Mouse (Mus musculus) heart, embryonic 12.5 days (tissue): Measurements from ENCODE around the gene Eva1c. TPM values are rescaled to one million over a fixed set of nuclear protein-coding genes. Genes with fewer than 3 reads are reported as not detected.
A peak's percentile ranks its signal among the peaks of the same experiment; 100 is the strongest.

Experiments
- ATAC-seq: fragments of 200-750 bp; cut with Nextera tagmentation; 2 replicates; pipeline ENCODE4 v1.8.0; 2017; ENCODE audit warnings: moderate TSS enrichment, moderate library complexity; ENCODE audit not compliant: insufficient number of reproducible peaks, low FRiP score
- H3K27ac ChIP-seq: fragments of 300-500 bp; sonication (generic); 2 replicates; pipeline ENCODE4 v1.5.1; 2016; ENCODE audit warnings: mild to moderate bottlenecking, moderate library complexity; ENCODE audit not compliant: poor library complexity, severe bottlenecking
- H3K27me3 ChIP-seq: fragments of 300-500 bp; sonication (generic); replicated peaks from 2 replicates; pipeline ENCODE4 v1.6.1; 2016; ENCODE audit warnings: mild to moderate bottlenecking, moderate library complexity
- H3K36me3 ChIP-seq: fragments of 300-500 bp; sonication (generic); 2 replicates; pipeline ENCODE4 v1.6.1; 2016; ENCODE audit warnings: mild to moderate bottlenecking, moderate library complexity
- H3K4me1 ChIP-seq: fragments of 300-500 bp; sonication (generic); replicated peaks from 2 replicates; pipeline ENCODE4 v1.6.1; 2016; ENCODE audit warnings: mild to moderate bottlenecking
- H3K4me2 ChIP-seq: fragments of 300-500 bp; sonication (generic); 2 replicates; pipeline ENCODE4 v1.6.1; 2016; ENCODE audit warnings: mild to moderate bottlenecking, moderate library complexity
- H3K4me3 ChIP-seq: fragments of 300-500 bp; sonication (generic); 2 replicates; pipeline ENCODE4 v1.5.1; 2016; ENCODE audit warnings: mild to moderate bottlenecking
- H3K9ac ChIP-seq: fragments of 300-500 bp; sonication (generic); 2 replicates; pipeline ENCODE4 v1.6.1; 2016; ENCODE audit warnings: mild to moderate bottlenecking, moderate library complexity
- H3K9me3 ChIP-seq: fragments of 300-500 bp; sonication (generic); replicated peaks from 2 replicates; pipeline ENCODE4 v1.6.1; 2016; ENCODE audit warnings: mild to moderate bottlenecking, moderate library complexity
- WGBS: fragments of 180-500 bp; shearing (Covaris S2); methylation state at CpG from one replicate; pipeline ENCODE4 v1.1.7; 2016; 5-methylcytosine and 5-hydroxymethylcytosine counted together
- polyA plus RNA-seq: library from polyadenylated mRNA; unstranded; fragments of >200 nt; fragmentation: Nextera tagmentation; extraction: Ambion mirVana; gene quantifications from 2 replicates; pipeline ENCODE4 v1.2.1, GENCODE M21; 2016

Eva1c gene
- 2.1 and 3.4 TPM in 2 replicates for polyA plus RNA-seq

GRCm38 (mm10) chr16:90826457-90826856 is at the start of gene Eva1c:
Eva1c (plus strand) TSS chr16:90826719.
- Histone ChIP-seq H3K27ac (no peak within 1 kb of the TSS), H3K4me3 (no peak within 1 kb of the TSS), H3K36me3 (no peaks in the 10 kb centered on the region), H3K9me3 (no peaks in the 10 kb centered on the region), H3K9ac (no peak within 1 kb of the TSS), H3K4me1 (peaks cover 10% of the 10 kb centered on the region), H3K27me3 (peaks cover 6% of the 10 kb centered on the region), H3K4me2 (no peak within 1 kb of the TSS)
- ATAC-seq: no peak
- 67% methylated on average over 7 of the region's 7 CpGs for WGBS

DNA sequence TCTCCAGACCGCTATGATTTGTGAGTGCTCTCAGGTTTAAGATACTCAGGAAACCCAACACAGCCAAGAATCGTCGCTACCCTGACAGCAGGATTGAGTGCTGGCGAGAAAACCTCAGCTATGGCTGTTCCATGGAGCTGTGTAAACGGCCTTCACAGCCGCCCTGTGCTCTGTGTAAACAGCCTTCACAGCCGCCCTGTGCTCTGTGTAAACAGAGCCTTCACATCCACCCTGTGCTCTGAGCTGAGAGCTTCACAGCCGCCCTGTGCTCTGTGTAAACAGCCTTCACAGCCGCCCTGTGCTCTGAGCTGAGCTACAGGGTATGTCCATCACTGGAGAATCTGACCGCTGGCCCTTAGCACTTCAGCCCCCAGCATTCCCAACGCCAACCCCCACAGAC is 46.7 kb upstream of the Eva1c start:
- H3K27ac ChIP-seq: no peak overlapping the region
- WGBS: 66% methylated on average over 11 of the region's 11 CpGs
- no peak for ATAC-seq
- H3K9ac ChIP-seq: no peak overlapping the region
- H3K9me3 ChIP-seq: no peaks in the 10 kb centered on the region
- H3K27me3 ChIP-seq: no peaks in the 10 kb centered on the region; the same call in 1 of the 2 replicates
- no peak overlapping the region for H3K4me3 ChIP-seq
- H3K4me1 ChIP-seq: peaks cover 16% of the 10 kb centered on the region
- H3K4me2 ChIP-seq: no peak overlapping the region
- peaks cover 86% of the 10 kb centered on the region for H3K36me3 ChIP-seq

DNA sequence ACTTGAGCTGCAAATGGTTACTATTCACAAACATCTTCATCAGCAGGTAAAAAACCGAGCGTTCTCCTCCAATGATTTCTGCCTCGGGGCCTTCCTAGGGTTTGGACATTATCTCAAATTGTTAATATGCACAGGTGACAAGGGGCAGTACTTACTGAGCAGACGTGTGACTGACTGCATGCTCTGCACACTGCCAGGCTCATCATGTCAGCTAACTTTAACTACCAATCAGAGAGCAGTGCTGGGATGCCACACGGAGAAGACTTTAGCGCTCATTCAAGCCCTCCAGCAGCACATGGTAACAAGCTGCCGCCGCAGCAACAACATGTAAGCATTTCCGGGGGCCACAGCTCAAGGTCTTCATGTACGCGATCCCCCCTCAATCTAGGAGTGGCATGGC is 43.2 kb upstream of the Eva1c start:
- H3K27ac ChIP-seq: peak overlapping the region; percentile 73
- H3K9ac ChIP-seq: no peak overlapping the region
- H3K4me3 ChIP-seq: no peak overlapping the region
- peaks cover 28% of the 10 kb centered on the region for H3K4me1 ChIP-seq
- peaks cover 82% of the 10 kb centered on the region for H3K36me3 ChIP-seq
- ATAC-seq: peak; percentile 49; the same call in 1 of the 2 replicates
- no peaks in the 10 kb centered on the region for H3K9me3 ChIP-seq
- H3K4me2 ChIP-seq: peak overlapping the region; percentile 28
- no peaks in the 10 kb centered on the region; the same call in 1 of the 2 replicates for H3K27me3 ChIP-seq
- WGBS: 65% methylated on average over 11 of the region's 11 CpGs

- peak overlapping the region; percentile 25; the same call in 1 of the 2 replicates for H3K27ac ChIP-seq
- H3K4me2 ChIP-seq: no peak overlapping the region
- H3K27me3 ChIP-seq: no peaks in the 10 kb centered on the region
- H3K4me1 ChIP-seq: peaks cover 28% of the 10 kb centered on the region
- H3K4me3 ChIP-seq: no peak overlapping the region
- peaks cover 82% of the 10 kb centered on the region for H3K36me3 ChIP-seq
- H3K9me3 ChIP-seq: no peaks in the 10 kb centered on the region
- ATAC-seq: 0 out of 2 replicates have a peak, but pooled peaks have one; percentile 15
- H3K9ac ChIP-seq: no peak overlapping the region
- 50% methylated on average over 4 of the region's 4 CpGs for WGBS
Observed at GRCm38 (mm10) chr16:90785257-90785656, 41.3 kb upstream of the Eva1c start.

GRCm38 (mm10) chr16:90788580-90788979 is 37.9 kb upstream of the Eva1c start:
- no peak overlapping the region for H3K4me3 ChIP-seq
- peaks cover 26% of the 10 kb centered on the region for H3K4me1 ChIP-seq
- no peaks in the 10 kb centered on the region for H3K27me3 ChIP-seq
- H3K4me2 ChIP-seq: no peak overlapping the region
- WGBS: 86% methylated on average over 6 of the region's 6 CpGs
- no peaks in the 10 kb centered on the region for H3K9me3 ChIP-seq
- no peak for ATAC-seq
- no peak overlapping the region for H3K9ac ChIP-seq
- H3K27ac ChIP-seq: no peak overlapping the region
- H3K36me3 ChIP-seq: peaks cover 91% of the 10 kb centered on the region

GRCm38 (mm10) chr16:90790946-90791345 is 35.6 kb upstream of the Eva1c start:
- peaks cover 9% of the 10 kb centered on the region for H3K4me1 ChIP-seq
- 86% methylated on average over 6 of the region's 6 CpGs for WGBS
- H3K4me2 ChIP-seq: no peak overlapping the region
- no peak overlapping the region for H3K27ac ChIP-seq
- ATAC-seq: no peak
- H3K9ac ChIP-seq: no peak overlapping the region
- no peaks in the 10 kb centered on the region for H3K27me3 ChIP-seq
- peaks cover 92% of the 10 kb centered on the region for H3K36me3 ChIP-seq
- no peak overlapping the region for H3K4me3 ChIP-seq
- H3K9me3 ChIP-seq: no peaks in the 10 kb centered on the region

- 0 out of 2 replicates have a peak, but pooled peaks cover 7% of the 10 kb centered on the region for H3K4me1 ChIP-seq
- H3K9ac ChIP-seq: no peak overlapping the region
- H3K27ac ChIP-seq: no peak overlapping the region
- no peaks in the 10 kb centered on the region for H3K9me3 ChIP-seq
- H3K4me2 ChIP-seq: no peak overlapping the region
- peaks cover 89% of the 10 kb centered on the region for H3K36me3 ChIP-seq
- WGBS: 71% methylated on average over 5 of the region's 5 CpGs
- H3K4me3 ChIP-seq: no peak overlapping the region
- no peak for ATAC-seq
- no peaks in the 10 kb centered on the region for H3K27me3 ChIP-seq
Observed at GRCm38 (mm10) chr16:90792066-90792465, 34.5 kb upstream of the Eva1c start.

DNA sequence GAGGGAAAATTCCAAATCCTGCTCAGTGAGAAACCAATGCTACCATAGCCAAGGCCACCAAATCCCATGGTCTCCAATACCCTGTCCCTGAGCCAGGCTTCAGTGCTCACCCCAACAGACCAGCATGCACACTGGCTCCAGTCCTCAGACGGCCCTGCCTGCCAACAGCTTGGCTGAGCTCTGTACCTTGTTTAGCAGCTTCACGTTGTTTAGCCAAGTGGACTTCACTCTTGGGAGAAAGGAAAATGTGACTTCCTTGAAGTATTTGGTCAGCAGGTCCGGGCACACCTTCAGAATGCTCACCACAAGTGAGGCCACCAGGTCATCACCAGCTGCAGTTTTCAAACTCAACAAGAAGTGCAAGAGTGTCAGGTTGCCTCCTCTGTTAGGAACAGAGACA is 34.0 kb upstream of the Eva1c start:
- H3K27me3 ChIP-seq: no peaks in the 10 kb centered on the region
- H3K9me3 ChIP-seq: no peaks in the 10 kb centered on the region
- H3K9ac ChIP-seq: no peak overlapping the region
- no peak overlapping the region for H3K27ac ChIP-seq
- WGBS: 64% methylated on average over 3 of the region's 3 CpGs
- H3K36me3 ChIP-seq: peaks cover 88% of the 10 kb centered on the region
- H3K4me2 ChIP-seq: no peak overlapping the region
- 0 out of 2 replicates have a peak, but pooled peaks cover 7% of the 10 kb centered on the region for H3K4me1 ChIP-seq
- ATAC-seq: no peak
- H3K4me3 ChIP-seq: no peak overlapping the region

- no peak overlapping the region for H3K4me3 ChIP-seq
Observed at GRCm38 (mm10) chr16:90794708-90795107, 31.8 kb upstream of the Eva1c start.

GRCm38 (mm10) chr16:90798446-90798845 is 28.1 kb upstream of the Eva1c start:
- Histone ChIP-seq H3K9me3 (no peaks in the 10 kb centered on the region), H3K36me3 (peaks cover 52% of the 10 kb centered on the region), H3K27me3 (no peaks in the 10 kb centered on the region), H3K4me1 (peaks cover 20% of the 10 kb centered on the region), H3K9ac (no peak overlapping the region), H3K4me2 (no peak overlapping the region), H3K4me3 (no peak overlapping the region), H3K27ac (no peak overlapping the region)
- 66% methylated on average over 8 of the region's 8 CpGs for WGBS
- no peak for ATAC-seq

More at GRCm38 (mm10) chr16:90794708-90795107, 31.8 kb upstream of the Eva1c start:
- Histone ChIP-seq H3K36me3 (peaks cover 77% of the 10 kb centered on the region), H3K4me1 (peaks cover 22% of the 10 kb centered on the region), H3K9me3 (no peaks in the 10 kb centered on the region), H3K27me3 (no peaks in the 10 kb centered on the region), H3K9ac (no peak overlapping the region), H3K27ac (no peak overlapping the region), H3K4me2 (no peak overlapping the region)
- no peak for ATAC-seq

DNA sequence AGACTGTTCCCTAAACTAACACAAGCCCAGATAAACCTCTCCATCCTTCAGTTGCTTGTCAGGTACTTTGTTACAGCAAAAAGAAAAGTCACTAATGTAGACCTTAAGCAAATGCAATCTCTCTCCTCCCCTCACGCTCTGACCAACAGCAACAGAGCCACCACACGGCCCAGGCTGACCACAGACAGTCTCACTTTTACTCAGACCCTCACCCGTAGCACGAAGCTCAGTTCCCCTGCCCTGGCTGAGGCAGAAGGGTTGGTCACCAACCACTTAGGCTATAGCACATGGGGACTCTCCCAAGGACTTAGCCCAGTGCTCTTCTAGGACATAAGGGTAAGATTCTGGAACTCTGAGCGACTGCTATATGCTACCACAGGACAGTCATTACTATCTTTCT is 27.7 kb upstream of the Eva1c start:
- peaks cover 51% of the 10 kb centered on the region for H3K36me3 ChIP-seq
- no peak overlapping the region for H3K9ac ChIP-seq
- peaks cover 20% of the 10 kb centered on the region for H3K4me1 ChIP-seq
- no peaks in the 10 kb centered on the region for H3K27me3 ChIP-seq
- ATAC-seq: no peak
- no peak overlapping the region for H3K4me2 ChIP-seq
- no peak overlapping the region for H3K27ac ChIP-seq
- no peak overlapping the region for H3K4me3 ChIP-seq
- WGBS: 82% methylated on average over 5 of the region's 5 CpGs
- H3K9me3 ChIP-seq: no peaks in the 10 kb centered on the region

GRCm38 (mm10) chr16:90799840-90800239 is 26.7 kb upstream of the Eva1c start:
- Histone ChIP-seq H3K4me3 (no peak overlapping the region), H3K36me3 (peaks cover 54% of the 10 kb centered on the region), H3K27me3 (no peaks in the 10 kb centered on the region), H3K4me2 (no peak overlapping the region), H3K4me1 (peaks cover 20% of the 10 kb centered on the region), H3K9me3 (no peaks in the 10 kb centered on the region), H3K27ac (no peak overlapping the region), H3K9ac (no peak overlapping the region)
- 37% methylated on average over 10 of the region's 10 CpGs for WGBS
- ATAC-seq: peak; percentile 73
